Mouse (Mus musculus) spleen, adult 2 months (tissue): ENCODE results near the gene Ddc.

Experiments
- CTCF ChIP-seq: fragments of 200-500 bp; IDR thresholded peaks from 2 replicates; pipeline ENCODE4 v1.5.1; 2011; ENCODE audit warnings: mild to moderate bottlenecking, inconsistent platforms; ENCODE audit not compliant: insufficient read depth, insufficient read length, insufficient replicate concordance; ENCODE audit errors: extremely low read depth
- POLR2A ChIP-seq: fragments of 200-500 bp; IDR thresholded peaks from 2 replicates; pipeline ENCODE4 v1.6.1; 2011; ENCODE audit warnings: low read depth, low read length, inconsistent platforms

- no peak for TF ChIP-seq POLR2A
- no peak for TF ChIP-seq CTCF
These were observed 62.2 kb downstream of the Ddc start for GRCm38 (mm10) chr11:11835791-11836190.
